Mouse (Mus musculus): Measurements from ENCODE around the gene Zfp955b. TPM values are rescaled to one million over a fixed set of nuclear protein-coding genes. Genes with fewer than 3 reads are reported as not detected.

Zfp955b gene
- 18.1 TPM for polyA plus RNA-seq (2014; fragmentation: Illumina TruSeq; extraction: RNeasy Lipid Tissue Mini Kit (QIAGEN cat#74804); ENCODE audit: low read depth, low replicate concordance)

DNA sequence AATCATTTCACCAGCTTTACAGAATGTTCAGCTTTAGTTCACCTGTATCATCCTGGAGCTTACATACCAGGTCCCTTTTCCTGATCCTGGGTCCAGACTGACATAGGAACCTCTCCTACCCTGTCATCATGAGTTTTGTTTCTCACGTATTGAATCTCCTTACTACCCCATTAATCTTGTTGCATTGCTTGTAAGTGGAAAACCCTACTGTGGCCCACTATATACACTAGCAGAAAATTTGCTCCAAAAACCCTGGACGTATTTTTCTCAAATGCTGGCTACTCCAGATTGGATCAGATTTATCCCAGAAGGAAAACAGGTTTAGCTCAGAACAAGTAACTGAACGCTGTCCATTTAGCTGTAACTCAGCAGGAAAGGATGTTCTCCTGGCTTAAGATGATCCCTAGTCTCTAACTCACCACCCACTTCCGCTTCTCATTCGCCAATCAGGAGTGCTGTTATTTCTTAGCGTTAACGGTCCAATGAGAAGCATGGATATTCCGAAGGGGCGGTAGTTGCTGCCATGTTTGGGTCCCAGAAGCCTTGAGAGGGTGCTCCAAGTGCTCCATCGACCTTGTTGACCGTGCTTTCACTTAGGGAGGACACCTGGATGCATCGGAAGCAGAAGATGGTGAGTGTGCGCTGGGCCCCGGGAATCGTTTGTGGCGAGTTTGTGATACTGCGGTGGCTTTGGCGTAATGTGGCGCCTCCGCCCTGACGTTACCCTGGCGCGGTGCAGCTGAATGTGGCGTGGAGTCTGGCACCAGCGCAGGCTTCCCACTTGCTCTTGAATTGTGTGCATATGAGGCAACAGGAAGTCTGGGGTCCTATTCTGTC lies at the start of gene Zfp955b:
TSS of gene Zfp955b (plus strand) at position 506 of the 837 bp plus-strand sequence.

GRCm38 (mm10) chr17:33254530-33255318 lies 34.6 kb upstream of the Zfp955b start, which contains the start of gene Zfp955a:
Zfp955a (minus strand) TSS chr17:33255145.

DNA sequence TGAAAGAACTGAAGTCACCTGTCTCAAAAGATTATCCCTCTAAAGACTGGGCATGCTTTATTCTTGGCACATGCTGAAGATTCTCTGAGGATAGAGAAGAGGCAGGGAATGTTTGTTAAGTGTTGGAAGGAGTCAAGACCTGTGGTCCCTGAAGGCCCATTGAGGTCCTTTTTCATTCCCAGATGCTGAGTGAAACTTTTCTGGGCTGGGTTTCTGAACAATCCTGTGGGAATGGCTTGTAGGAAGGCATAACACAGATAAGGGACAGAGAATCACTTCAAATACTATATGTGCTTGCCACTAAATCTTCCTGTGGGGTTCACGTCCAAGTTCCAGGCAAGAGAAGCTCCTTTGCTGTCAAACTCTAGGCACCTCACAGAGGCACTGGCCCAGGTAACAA lies 25.0 kb upstream of the Zfp955b start, which contains the start of gene Olfr63:
TSS of gene Olfr63 (plus strand) at position 301 of the 400 bp plus-strand sequence.

Other genes with a start within 250 kb of the Zfp955b start
- gene 4921501E09Rik, start 221.5 kb upstream of the Zfp955b start, polyA plus RNA-seq (2014; fragmentation: Illumina TruSeq; extraction: RNeasy Lipid Tissue Mini Kit (QIAGEN cat#74804); ENCODE audit: low read depth, low replicate concordance), result not detected
- gene Zfp563, start 200.2 kb upstream of the Zfp955b start, polyA plus RNA-seq (2014; fragmentation: Illumina TruSeq; extraction: RNeasy Lipid Tissue Mini Kit (QIAGEN cat#74804); ENCODE audit: low read depth, low replicate concordance), result 20.4 TPM
- gene Morc2b, start 149.9 kb upstream of the Zfp955b start, polyA plus RNA-seq (2014; fragmentation: Illumina TruSeq; extraction: RNeasy Lipid Tissue Mini Kit (QIAGEN cat#74804); ENCODE audit: low read depth, low replicate concordance), result not detected
- gene Olfr55, start 121.1 kb upstream of the Zfp955b start, polyA plus RNA-seq (2014; fragmentation: Illumina TruSeq; extraction: RNeasy Lipid Tissue Mini Kit (QIAGEN cat#74804); ENCODE audit: low read depth, low replicate concordance), result not detected
- gene Olfr239, start 98.2 kb upstream of the Zfp955b start, polyA plus RNA-seq (2014; fragmentation: Illumina TruSeq; extraction: RNeasy Lipid Tissue Mini Kit (QIAGEN cat#74804); ENCODE audit: low read depth, low replicate concordance), result not detected
- not detected for gene Olfr1564, start 67.9 kb upstream of the Zfp955b start, polyA plus RNA-seq (2014; fragmentation: Illumina TruSeq; extraction: RNeasy Lipid Tissue Mini Kit (QIAGEN cat#74804); ENCODE audit: low read depth, low replicate concordance)
- gene Zfp955a, start 34.4 kb upstream of the Zfp955b start, polyA plus RNA-seq (2014; fragmentation: Illumina TruSeq; extraction: RNeasy Lipid Tissue Mini Kit (QIAGEN cat#74804); ENCODE audit: low read depth, low replicate concordance), result 29.4 TPM
- gene Olfr63, start 24.9 kb upstream of the Zfp955b start, polyA plus RNA-seq (2014; fragmentation: Illumina TruSeq; extraction: RNeasy Lipid Tissue Mini Kit (QIAGEN cat#74804); ENCODE audit: low read depth, low replicate concordance), result not detected
- gene Zfp81, start 69.3 kb downstream of the Zfp955b start, polyA plus RNA-seq (2014; fragmentation: Illumina TruSeq; extraction: RNeasy Lipid Tissue Mini Kit (QIAGEN cat#74804); ENCODE audit: low read depth, low replicate concordance), result 22.4 TPM
- gene Zfp101, start 105.1 kb downstream of the Zfp955b start, polyA plus RNA-seq (2014; fragmentation: Illumina TruSeq; extraction: RNeasy Lipid Tissue Mini Kit (QIAGEN cat#74804); ENCODE audit: low read depth, low replicate concordance), result 28.3 TPM
- not detected for gene Actl9, start 143.4 kb downstream of the Zfp955b start, polyA plus RNA-seq (2014; fragmentation: Illumina TruSeq; extraction: RNeasy Lipid Tissue Mini Kit (QIAGEN cat#74804); ENCODE audit: low read depth, low replicate concordance)
- gene Adamts10, start 234.7 kb downstream of the Zfp955b start, polyA plus RNA-seq (2014; fragmentation: Illumina TruSeq; extraction: RNeasy Lipid Tissue Mini Kit (QIAGEN cat#74804); ENCODE audit: low read depth, low replicate concordance), result 1.6 TPM